Mouse (Mus musculus) heart, embryonic 10.5 days (tissue): ENCODE measurements at regions not wholly inside any gene's neighbourhood (a gene's known extent, or its start where the extent isn't known, plus 50 kb on each side); places are given as distances from the start of the nearest gene placed in this dataset.
A peak's percentile ranks its signal among the peaks of the same experiment; 100 is the strongest.

Experiments
- DNase-seq: peaks from one replicate; pipeline ENCODE4 v3.0.0-alpha.2; 2017; ENCODE audit warnings: low spot score
- H3K27ac ChIP-seq: fragments of 300-500 bp; sonication (generic); 2 replicates; pipeline ENCODE4 v1.5.1; 2016; ENCODE audit warnings: mild to moderate bottlenecking
- H3K27me3 ChIP-seq: fragments of 300-500 bp; sonication (generic); 2 replicates; pipeline ENCODE4 v1.6.1; 2016; ENCODE audit warnings: mild to moderate bottlenecking; ENCODE audit not compliant: poor library complexity, insufficient read depth, severe bottlenecking
- H3K36me3 ChIP-seq: fragments of 300-500 bp; sonication (generic); 2 replicates; pipeline ENCODE4 v1.6.1; 2016; ENCODE audit warnings: mild to moderate bottlenecking, moderate library complexity
- H3K4me1 ChIP-seq: fragments of 300-500 bp; sonication (generic); 2 replicates; pipeline ENCODE4 v1.6.1; 2016; ENCODE audit warnings: mild to moderate bottlenecking
- H3K4me3 ChIP-seq: fragments of 300-500 bp; sonication (generic); 2 replicates; pipeline ENCODE4 v1.5.1; 2016; ENCODE audit warnings: mild to moderate bottlenecking, moderate library complexity
- H3K9me3 ChIP-seq: fragments of 300-500 bp; sonication (generic); 2 replicates; pipeline ENCODE4 v1.6.1; 2016; ENCODE audit warnings: mild to moderate bottlenecking, moderate library complexity
- WGBS: fragments of 180-500 bp; shearing (Covaris S2); methylation state at CpG from one replicate; pipeline ENCODE4 v1.1.7; 2016; 5-methylcytosine and 5-hydroxymethylcytosine counted together

DNA sequence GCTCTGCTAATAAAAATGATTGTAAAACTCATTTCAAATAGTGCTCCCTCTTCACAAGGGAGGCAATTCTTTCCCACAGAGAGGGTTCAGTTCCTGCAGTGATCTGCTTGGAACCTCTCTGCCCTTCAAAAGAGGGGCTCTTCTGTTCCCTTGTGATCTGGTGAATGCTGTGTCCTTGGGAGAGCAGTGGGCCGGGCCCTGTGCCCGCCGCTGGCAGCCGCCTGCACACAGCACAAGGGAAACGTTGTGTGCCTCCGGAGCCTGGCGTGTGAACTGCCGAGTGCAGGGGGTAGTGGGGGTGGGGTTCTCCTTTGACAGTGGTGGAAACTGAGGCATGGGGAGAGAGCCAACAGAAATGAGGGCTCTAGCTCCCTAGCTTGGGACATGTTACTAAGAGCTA is 54.4 kb upstream of the Csrp1 start:
- H3K9me3 ChIP-seq: no peaks in the 10 kb centered on the region
- H3K4me3 ChIP-seq: no peak overlapping the region
- peaks cover 14% of the 10 kb centered on the region for H3K36me3 ChIP-seq
- H3K4me1 ChIP-seq: peaks cover 42% of the 10 kb centered on the region
- H3K27ac ChIP-seq: no peak overlapping the region; the same call in 1 of the 2 replicates
- 66% methylated on average over 8 of the region's 8 CpGs for WGBS
- H3K27me3 ChIP-seq: no peaks in the 10 kb centered on the region
- no peak for DNase-seq

DNA sequence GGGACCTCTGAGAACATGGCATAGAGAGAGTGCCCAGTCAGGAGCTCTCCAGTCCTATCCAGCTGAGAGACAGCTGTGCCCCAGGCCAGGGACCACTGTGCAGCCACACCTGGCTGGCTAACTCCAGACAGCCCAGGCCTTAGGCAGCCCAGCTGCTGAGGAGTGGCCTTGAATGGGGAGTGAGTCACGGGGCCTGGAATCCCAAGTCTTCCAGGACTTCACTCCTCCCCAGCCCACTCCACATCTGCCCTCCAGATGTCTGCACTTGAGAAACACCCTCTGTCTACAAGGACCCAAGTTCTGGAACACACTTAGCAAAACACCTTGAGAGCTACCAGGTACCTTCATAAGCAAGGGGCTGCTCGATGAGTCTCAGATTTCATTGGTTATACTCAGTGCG is 51.5 kb upstream of the Csrp1 start:
- no peak overlapping the region for H3K4me3 ChIP-seq
- WGBS: 62% methylated on average over 3 of the region's 3 CpGs
- no peak overlapping the region for H3K27ac ChIP-seq
- peak; percentile 68 for DNase-seq
- H3K4me1 ChIP-seq: peaks cover 59% of the 10 kb centered on the region
- H3K27me3 ChIP-seq: no peaks in the 10 kb centered on the region
- H3K36me3 ChIP-seq: peaks cover 6% of the 10 kb centered on the region
- no peaks in the 10 kb centered on the region for H3K9me3 ChIP-seq

DNA sequence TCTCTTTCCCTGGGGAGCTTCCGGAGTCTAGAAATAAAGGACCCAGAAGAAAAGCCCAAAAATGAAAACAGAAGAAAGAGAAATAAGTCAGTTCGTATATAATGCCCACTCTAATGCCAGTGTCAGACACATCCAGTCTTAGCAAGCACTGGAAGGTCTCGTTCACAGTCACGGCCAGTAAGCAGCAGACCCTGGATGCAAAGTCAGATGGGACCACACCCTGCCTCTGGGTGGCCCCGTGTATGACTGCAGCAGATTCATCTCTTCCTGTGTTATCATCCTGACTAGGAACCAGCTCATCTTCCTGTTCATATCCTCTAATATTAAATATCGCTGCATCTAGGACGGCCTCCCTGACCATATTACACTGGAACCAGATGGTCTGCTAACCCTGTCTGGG is 50.9 kb upstream of the Csrp1 start:
- WGBS: 80% methylated on average over 7 of the region's 7 CpGs
- Histone ChIP-seq H3K9me3 (no peaks in the 10 kb centered on the region), H3K4me3 (no peak overlapping the region), H3K27ac (0 out of 2 replicates have a peak overlapping the region, but pooled peaks have one; percentile 10), H3K4me1 (peaks cover 65% of the 10 kb centered on the region), H3K27me3 (no peaks in the 10 kb centered on the region), H3K36me3 (no peaks in the 10 kb centered on the region)
- DNase-seq: no peak

DNA sequence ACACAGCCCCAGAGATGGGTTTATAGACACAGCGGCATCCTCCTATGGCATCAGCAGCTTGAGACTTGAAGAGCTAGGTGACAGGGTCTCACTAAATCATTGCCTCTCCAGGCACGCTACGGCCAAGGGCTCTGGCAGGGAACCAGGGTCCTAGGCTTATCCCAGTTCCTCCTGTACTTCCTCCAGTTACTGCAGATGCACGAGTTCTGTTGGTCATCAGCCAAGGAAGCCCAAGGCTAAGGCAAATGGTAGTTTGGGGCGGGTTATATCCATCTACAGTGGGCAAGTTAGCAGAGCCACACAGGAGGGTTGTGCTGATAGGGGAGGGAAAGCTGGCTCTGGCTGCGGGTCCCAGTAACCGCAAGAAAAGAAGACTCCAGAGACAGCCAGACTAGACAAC is 50.1 kb upstream of the Csrp1 start:
- Histone ChIP-seq H3K27me3 (no peaks in the 10 kb centered on the region), H3K4me3 (no peak overlapping the region), H3K27ac (peak overlapping the region; percentile 38; the same call in 1 of the 2 replicates), H3K9me3 (no peaks in the 10 kb centered on the region), H3K4me1 (peaks cover 65% of the 10 kb centered on the region), H3K36me3 (no peaks in the 10 kb centered on the region)
- 71% methylated on average over 7 of the region's 7 CpGs for WGBS
- DNase-seq: no peak
